Mouse (Mus musculus) midbrain, embryonic 11.5 days (tissue): ENCODE results near the gene Dad1. TPM values are rescaled to one million over a fixed set of nuclear protein-coding genes. Genes with fewer than 3 reads are reported as not detected.

Experiments
- ATAC-seq: fragments of 200-750 bp; cut with Nextera tagmentation; 2 replicates; pipeline ENCODE4 v1.8.0; 2017; ENCODE audit warnings: moderate TSS enrichment, moderate library complexity; ENCODE audit not compliant: low FRiP score
- DNase-seq: peaks from one replicate; pipeline ENCODE4 v3.0.0; 2015; ENCODE audit warnings: low spot score; ENCODE audit errors: missing footprints
- H3K27ac ChIP-seq: fragments of 300-500 bp; sonication (generic); 2 replicates; pipeline ENCODE4 v1.5.1; 2014; ENCODE audit warnings: low read depth, low read length
- H3K27me3 ChIP-seq: fragments of 300-500 bp; sonication (generic); 2 replicates; pipeline ENCODE4 v1.6.1; 2014; ENCODE audit warnings: mild to moderate bottlenecking, low read length, moderate library complexity, mixed read lengths; ENCODE audit not compliant: control insufficient read depth, insufficient read depth
- H3K36me3 ChIP-seq: fragments of 300-500 bp; sonication (generic); 2 replicates; pipeline ENCODE4 v1.6.1; 2014; ENCODE audit warnings: mild to moderate bottlenecking, low read length, moderate library complexity, mixed read lengths; ENCODE audit not compliant: control insufficient read depth, insufficient read depth
- H3K4me1 ChIP-seq: fragments of 300-500 bp; sonication (generic); 2 replicates; pipeline ENCODE4 v1.6.1; 2014; ENCODE audit warnings: low read length; ENCODE audit not compliant: control insufficient read depth, insufficient read depth
- H3K4me2 ChIP-seq: fragments of 300-500 bp; sonication (generic); 2 replicates; pipeline ENCODE4 v1.6.1; 2014; ENCODE audit warnings: mild to moderate bottlenecking, moderate library complexity
- H3K4me3 ChIP-seq: fragments of 300-500 bp; sonication (generic); 2 replicates; pipeline ENCODE4 v1.5.1; 2014; ENCODE audit warnings: low read depth, low read length
- H3K9ac ChIP-seq: fragments of 300-500 bp; sonication (generic); 2 replicates; pipeline ENCODE4 v1.6.1; 2014; ENCODE audit warnings: low read length
- H3K9me3 ChIP-seq: fragments of 300-500 bp; sonication (generic); 2 replicates; pipeline ENCODE4 v1.6.1; 2016; ENCODE audit warnings: low read length; ENCODE audit not compliant: control insufficient read depth
- WGBS: fragments of 180-500 bp; shearing (Covaris S2); extraction: QIAGEN DNeasy Blood & Tissue Kit; methylation state at CpG from one replicate; pipeline ENCODE4 v1.1.7; 2014; 5-methylcytosine and 5-hydroxymethylcytosine counted together
- polyA plus RNA-seq: library from polyadenylated mRNA; unstranded; fragments of >200 nt; fragmentation: Nextera tagmentation; extraction: Ambion mirVana; gene quantifications from 2 replicates; pipeline ENCODE4 v1.2.1, GENCODE M21; 2014

Gene Dad1
- polyA plus RNA-seq, 1 experiment from 2014 or later, result 237 TPM

DNA sequence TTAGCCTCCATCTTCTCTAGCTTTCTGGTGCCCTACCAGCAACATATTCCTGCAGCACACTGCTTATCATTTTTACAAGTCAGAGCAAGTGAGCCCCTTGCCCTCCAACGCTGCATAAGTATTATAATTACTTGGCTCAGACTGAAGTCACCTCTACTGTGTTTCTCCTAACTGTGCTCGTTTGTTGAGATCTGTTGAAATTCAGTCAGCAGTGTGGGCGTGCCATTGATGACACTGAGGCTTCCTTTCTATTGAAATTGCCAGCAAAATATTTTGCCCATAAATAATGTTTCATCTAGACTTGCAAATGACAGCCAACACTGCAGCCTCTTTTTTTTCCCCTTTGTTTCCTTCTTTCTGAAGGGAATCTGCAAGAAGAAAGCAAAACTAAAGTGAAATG, 56.2 kb downstream of the Dad1 start:
- Histone ChIP-seq H3K4me2 (no peak overlapping the region), H3K9me3 (no peaks in the 10 kb centered on the region), H3K4me1 (peaks cover 2% of the 10 kb centered on the region; the same call in 1 of the 2 replicates), H3K36me3 (no peaks in the 10 kb centered on the region), H3K9ac (no peak overlapping the region), H3K27me3 (no peaks in the 10 kb centered on the region), H3K27ac (no peak overlapping the region), H3K4me3 (no peak overlapping the region)
- WGBS, result 83% methylated on average over 3 of the region's 3 CpGs
- ATAC-seq (no peak), DNase-seq (no peak)

DNA sequence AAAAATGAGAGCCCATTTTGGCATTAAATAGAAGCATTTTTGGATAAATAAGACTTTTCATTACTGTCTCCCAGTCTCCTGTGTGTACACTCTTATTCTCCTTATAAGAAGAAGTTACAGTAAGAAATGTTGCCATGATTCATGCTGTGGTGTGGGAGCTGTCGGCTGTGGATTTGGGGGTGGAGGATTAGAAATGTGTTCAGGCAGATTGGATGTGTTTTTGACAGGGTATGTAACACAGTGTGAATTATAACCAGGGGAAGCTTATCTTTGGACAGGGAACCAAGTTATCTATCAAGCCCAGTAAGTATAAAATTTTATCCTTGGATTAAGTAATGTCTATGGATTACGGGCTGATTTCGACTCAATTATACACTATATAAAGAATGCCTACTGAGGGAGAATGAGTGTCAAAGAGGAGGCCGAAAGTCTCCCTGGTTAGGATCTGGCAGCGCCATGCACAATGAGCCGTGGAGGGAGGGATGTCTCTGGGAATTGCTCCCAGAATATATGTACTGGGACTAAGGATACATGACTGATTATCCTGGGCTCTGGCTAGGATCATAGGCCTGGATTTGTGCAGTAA, 58.0 kb downstream of the Dad1 start:
- Histone ChIP-seq H3K9ac (no peak overlapping the region), H3K4me3 (no peak overlapping the region), H3K4me1 (peaks cover 7% of the 10 kb centered on the region; the same call in 1 of the 2 replicates), H3K36me3 (no peaks in the 10 kb centered on the region), H3K4me2 (no peak overlapping the region), H3K27me3 (no peaks in the 10 kb centered on the region), H3K9me3 (no peaks in the 10 kb centered on the region), H3K27ac (no peak overlapping the region)
- WGBS, result 86% methylated on average over 6 of the region's 6 CpGs
- DNase-seq (no peak), ATAC-seq (no peak)

- Histone ChIP-seq H3K4me2 (no peak overlapping the region), H3K9ac (no peak overlapping the region), H3K27me3 (no peaks in the 10 kb centered on the region), H3K36me3 (no peaks in the 10 kb centered on the region), H3K27ac (no peak overlapping the region), H3K9me3 (no peaks in the 10 kb centered on the region), H3K4me3 (no peak overlapping the region), H3K4me1 (peaks cover 15% of the 10 kb centered on the region)
- 83% methylated on average over 9 of the region's 9 CpGs for WGBS
- ATAC-seq (no peak), DNase-seq (no peak)
Observed at GRCm38 (mm10) chr14:54193354-54194133, 60.4 kb downstream of the Dad1 start.

GRCm38 (mm10) chr14:54192462-54192847, 61.4 kb downstream of the Dad1 start:
- no peaks in the 10 kb centered on the region for H3K27me3 ChIP-seq
- WGBS, result 73% methylated on average over 3 of the region's 3 CpGs

GRCm38 (mm10) chr14:54191594-54192461, 62.1 kb downstream of the Dad1 start:
- ATAC-seq, result no peak
- no peak overlapping the region for H3K27ac ChIP-seq
- peaks cover 15% of the 10 kb centered on the region for H3K4me1 ChIP-seq
- no peaks in the 10 kb centered on the region for H3K9me3 ChIP-seq
- no peak overlapping the region for H3K4me2 ChIP-seq
- no peak overlapping the region for H3K9ac ChIP-seq
- WGBS, result 78% methylated on average over 18 of the region's 18 CpGs
- no peaks in the 10 kb centered on the region for H3K36me3 ChIP-seq
- no peak for DNase-seq
- H3K4me3 ChIP-seq, result no peak overlapping the region
- H3K27me3 ChIP-seq, result no peaks in the 10 kb centered on the region

More at GRCm38 (mm10) chr14:54192462-54192847, 61.4 kb downstream of the Dad1 start:
- Histone ChIP-seq H3K27ac (no peak overlapping the region), H3K4me1 (peaks cover 15% of the 10 kb centered on the region), H3K4me3 (no peak overlapping the region), H3K4me2 (no peak overlapping the region), H3K9me3 (no peaks in the 10 kb centered on the region), H3K9ac (no peak overlapping the region), H3K36me3 (no peaks in the 10 kb centered on the region)
- no peak for DNase-seq
- no peak for ATAC-seq

DNA sequence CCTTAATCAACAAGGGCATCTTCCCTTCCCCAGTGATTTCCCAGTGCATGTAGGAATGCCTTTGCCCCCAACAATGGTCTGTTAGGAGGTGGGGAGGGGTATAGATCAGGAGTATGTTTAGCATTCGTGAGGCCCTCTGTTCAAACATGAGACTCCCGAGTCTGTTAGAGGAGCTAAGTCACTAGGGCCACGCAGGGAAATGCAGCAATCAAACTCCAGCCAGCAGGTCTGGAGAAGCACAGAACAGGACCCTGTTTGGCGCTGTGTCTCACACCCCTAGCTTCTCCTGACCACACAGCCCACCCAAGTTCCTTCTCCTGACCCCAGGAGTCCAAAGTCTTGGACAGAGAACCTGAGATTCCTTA, 62.9 kb downstream of the Dad1 start:
- H3K27me3 ChIP-seq, result no peaks in the 10 kb centered on the region
- no peaks in the 10 kb centered on the region for H3K36me3 ChIP-seq
- no peaks in the 10 kb centered on the region for H3K9me3 ChIP-seq
- H3K4me3 ChIP-seq, result no peak overlapping the region
- H3K4me2 ChIP-seq, result no peak overlapping the region
- DNase-seq (no peak), ATAC-seq (no peak; the same call in 1 of the 2 replicates)
- peaks cover 18% of the 10 kb centered on the region for H3K4me1 ChIP-seq
- no peak overlapping the region for H3K9ac ChIP-seq
- H3K27ac ChIP-seq, result no peak overlapping the region
- 41% methylated on average over 4 of the region's 4 CpGs for whole genome bisulfite sequencing

DNA sequence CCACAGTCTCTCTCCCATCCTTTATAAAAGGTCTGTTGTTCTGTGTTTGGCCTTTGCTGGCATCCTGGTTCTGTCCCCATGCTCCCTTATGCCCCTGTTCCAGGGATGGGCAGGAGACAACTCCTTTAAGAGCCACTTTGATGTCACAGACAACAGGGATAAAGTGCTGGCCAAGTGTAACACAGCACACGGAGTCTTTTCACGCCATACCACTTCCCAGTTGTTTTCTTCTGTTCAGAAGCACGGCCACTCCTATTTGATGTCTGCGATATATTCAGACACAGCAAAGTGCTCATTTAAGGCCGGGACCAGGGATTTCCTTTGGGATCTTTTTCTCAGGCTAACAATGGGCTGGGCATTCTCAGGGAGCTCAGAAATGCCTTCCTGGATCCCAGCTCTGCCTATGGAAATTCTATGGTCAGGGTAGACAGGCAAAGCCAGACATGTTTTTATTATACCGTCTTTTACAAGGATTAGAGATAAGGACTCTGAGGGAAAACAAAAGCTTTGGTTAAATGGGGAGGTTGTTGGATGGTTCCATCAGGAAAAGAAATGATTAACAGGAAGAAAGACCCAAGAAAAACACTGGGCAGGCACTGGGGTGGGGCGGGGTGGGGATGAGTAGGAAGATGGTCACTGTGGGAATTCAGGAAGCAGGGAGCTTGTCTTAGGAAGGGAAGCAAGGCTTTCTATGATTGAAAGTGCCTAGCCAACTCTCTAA, 63.4 kb downstream of the Dad1 start:
- no peak overlapping the region for H3K4me2 ChIP-seq
- peak overlapping the region; percentile 32; the same call in 1 of the 2 replicates for H3K27ac ChIP-seq
- no peaks in the 10 kb centered on the region for H3K9me3 ChIP-seq
- H3K9ac ChIP-seq, result no peak overlapping the region
- H3K27me3 ChIP-seq, result no peaks in the 10 kb centered on the region
- ATAC-seq (no peak), DNase-seq (no peak)
- peaks cover 22% of the 10 kb centered on the region for H3K4me1 ChIP-seq
- H3K4me3 ChIP-seq, result no peak overlapping the region
- WGBS, result 45% methylated on average over 7 of the region's 7 CpGs
- H3K36me3 ChIP-seq, result no peaks in the 10 kb centered on the region

DNA sequence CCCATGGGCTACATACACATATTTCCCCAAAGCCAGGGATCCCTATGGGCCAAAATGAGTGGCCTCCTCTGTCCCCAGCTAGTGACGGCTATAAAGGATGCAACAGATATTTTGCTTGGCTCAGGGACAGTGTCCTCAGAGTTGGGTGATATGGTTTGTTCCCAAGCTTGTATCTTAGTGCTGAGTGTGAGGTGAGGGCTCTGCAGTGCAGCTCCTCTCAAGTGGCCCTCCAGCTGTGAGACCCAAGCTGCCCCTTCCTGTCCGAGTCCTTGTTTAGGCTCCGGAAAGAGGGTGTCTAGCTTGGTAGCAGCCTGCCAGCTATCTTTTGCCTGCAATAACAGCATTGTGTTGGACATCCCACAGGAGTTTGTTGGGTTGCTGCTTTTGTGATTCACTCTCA, 64.6 kb downstream of the Dad1 start:
- H3K4me2 ChIP-seq, result no peak overlapping the region
- no peaks in the 10 kb centered on the region for H3K9me3 ChIP-seq
- no peaks in the 10 kb centered on the region for H3K36me3 ChIP-seq
- WGBS, result 76% methylated on average over 3 of the region's 3 CpGs
- no peaks in the 10 kb centered on the region for H3K27me3 ChIP-seq
- H3K4me1 ChIP-seq, result peaks cover 22% of the 10 kb centered on the region
- H3K9ac ChIP-seq, result no peak overlapping the region
- H3K4me3 ChIP-seq, result no peak overlapping the region
- ATAC-seq (no peak), DNase-seq (no peak)
- no peak overlapping the region for H3K27ac ChIP-seq
